Mouse (Mus musculus): ENCODE results near the gene Lig3. TPM values are rescaled to one million over a fixed set of nuclear protein-coding genes. Genes with fewer than 3 reads are reported as not detected.
A peak's percentile ranks its signal among the peaks of the same experiment; 100 is the strongest.

Lig3 gene
- total and polyA plus RNA-seq, 3 experiments, result 45.2 to 101 (median 45.7) TPM

DNA sequence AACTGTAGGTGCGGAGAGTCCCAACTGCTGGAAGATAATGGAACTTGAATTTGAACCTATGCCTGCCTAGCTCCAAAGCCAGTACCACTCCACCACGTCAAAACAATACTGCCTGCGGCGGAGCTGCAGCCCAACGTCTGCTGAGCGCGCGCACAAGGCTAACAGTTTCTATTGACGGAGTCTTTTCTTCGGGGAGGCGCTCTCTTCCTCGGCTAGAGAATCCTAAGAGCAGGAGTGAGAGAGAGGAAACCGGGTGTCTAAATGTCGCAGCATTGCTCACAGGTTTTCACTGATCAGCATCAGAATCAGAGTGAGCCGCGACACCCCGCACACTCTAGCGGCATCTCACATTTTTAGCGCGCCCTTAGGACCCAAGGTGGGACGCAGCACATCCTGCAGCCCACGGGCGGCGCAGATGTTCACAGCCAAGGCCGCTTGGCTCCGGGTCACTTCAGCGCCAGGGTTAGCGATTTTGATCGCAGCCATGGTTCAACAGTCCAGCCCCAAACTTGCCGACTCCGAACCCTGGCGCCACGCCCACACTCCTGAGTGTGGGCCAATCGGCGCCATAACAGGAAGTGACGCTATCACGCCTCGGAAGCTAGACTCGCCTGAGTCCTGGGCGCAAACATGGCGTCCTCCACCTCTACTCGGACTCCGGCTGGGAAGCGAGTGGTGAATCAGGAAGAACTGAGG is 17.0 kb upstream of the Lig3 start, which contains the start of the genes Cct6b and Zfp830:
TSS of gene Cct6b (minus strand) at position 580 of the 696 bp plus-strand sequence.
TSS of gene Zfp830 (plus strand) at position 604 of the 696 bp plus-strand sequence.
- Histone ChIP-seq H3K79me2 (replicated peaks; ENCODE audit: control insufficient read depth, extremely low read depth, insufficient read depth, poor library complexity, severe bottlenecking) (peaks cover 29% of the 10 kb centered on the region), H3K27ac (ENCODE audit: insufficient read depth, low read depth) (peak within 1 kb of the TSS; percentile 95), H3K4me3 (replicated peaks in 1 of 3; ENCODE audit: low read depth in 2 of 3, low read length in 2 of 3, poor library complexity in 1 of 3) (peak within 1 kb of the TSS; percentile 89 to 96 (median 91)), H3K4me2 (ENCODE audit: insufficient read depth, low read depth, poor library complexity, severe bottlenecking) (peak within 1 kb of the TSS; percentile 99), H3K9me3 (replicated peaks; ENCODE audit: low read length) (peaks cover 6% of the 10 kb centered on the region), H3K9ac (ENCODE audit: insufficient read depth, low read depth) (peak within 1 kb of the TSS; percentile 89), H3K27me3 (replicated peaks) (no peaks in the 10 kb centered on the region), H3K36me3 (replicated peaks in 1 of 2; ENCODE audit: control insufficient read depth in 1 of 2, insufficient read depth in 1 of 2, low read length in 1 of 2) (peaks cover 4 to 21% of the 10 kb centered on the region in 2 experiments), H3K4me1 (ENCODE audit: control insufficient read depth in 1 of 2, insufficient read depth in 2 of 2) (peaks cover 0 to 28% of the 10 kb centered on the region in 2 experiments; a peak in 2 of 4 replicates)
- dilution Hi-C loops (cut with MboI; ENCODE audit: extremely low pct_ligation_motif_present, extremely low pct_unique_long_range_greater_than_20kb, low sequenced_read_pairs), result no loop called here
- in situ Hi-C loops (cut with MboI; ENCODE audit: low pct_ligation_motif_present, low pct_unique_long_range_greater_than_20kb, low sequenced_read_pairs), result loop anchor here (25.0 kb wide), 1 partner anchor 423 kb away; the partner anchor contains the start of genes Slfn3 and Slfn4
- TF ChIP-seq PAX5 (IDR thresholded peaks at IDR 0.05; ENCODE audit: low read length) (no peak), TCF12 (IDR thresholded peaks at IDR 0.05; ENCODE audit: low read depth, low read length) (peak; percentile 94), IRF4 (IDR thresholded peaks at IDR 0.05; ENCODE audit: low read depth, low read length) (peak; percentile 98), ELF1 (IDR thresholded peaks at IDR 0.05; ENCODE audit: low read depth, low read length) (peak; percentile 84), POLR2A (IDR thresholded peaks at IDR 0.05; ENCODE audit: low read depth, low read length) (peak; percentile 99), NELFE (IDR thresholded peaks at IDR 0.05; ENCODE audit: low read depth, low read length) (peak; percentile 99), HCFC1 (IDR thresholded peaks at IDR 0.05; ENCODE audit: low read depth, low read length) (peak; percentile 82), MYC (IDR thresholded peaks at IDR 0.05; ENCODE audit: low read depth, low read length) (peak; percentile 58; the same call in 1 of the 2 replicates), ETS1 (conservative IDR thresholded peaks at IDR 0.05; ENCODE audit: low read depth, low read length) (no peak; the same call in 1 of the 2 replicates), JUN (IDR thresholded peaks at IDR 0.05; ENCODE audit: insufficient read depth, low read depth, low read length) (peak; percentile 82), RAD21 (IDR thresholded peaks at IDR 0.05; ENCODE audit: low read depth, low read length) (no peak), ZC3H11A (IDR thresholded peaks at IDR 0.05; ENCODE audit: low read depth, low read length) (no peak), USF2 (conservative IDR thresholded peaks at IDR 0.05; ENCODE audit: low read depth, low read length) (no peak), MAFK (IDR thresholded peaks at IDR 0.05; ENCODE audit: insufficient replicate concordance, low read length) (no peak), JUND (conservative IDR thresholded peaks at IDR 0.05; ENCODE audit: low read depth, low read length) (peak; percentile 86), SMC3 (IDR thresholded peaks at IDR 0.05; ENCODE audit: low read depth, low read length) (no peak), MAZ (IDR thresholded peaks at IDR 0.05; ENCODE audit: low read depth, low read length) (no peak), MXI1 (IDR thresholded peaks at IDR 0.05; ENCODE audit: low read depth, low read length) (peak; percentile 58; the same call in 1 of the 2 replicates), ZKSCAN1 (IDR thresholded peaks at IDR 0.05; ENCODE audit: borderline replicate concordance, low read depth, low read length) (no peak), KAT2A (IDR thresholded peaks at IDR 0.05; ENCODE audit: insufficient replicate concordance, low read length) (peak; percentile 66; the same call in 1 of the 2 replicates), E2F4 (IDR thresholded peaks at IDR 0.05; ENCODE audit: insufficient replicate concordance, low read depth, low read length) (peak; percentile 67; the same call in 1 of the 2 replicates), MAX (IDR thresholded peaks at IDR 0.05; ENCODE audit: low read length) (peak; percentile 46; the same call in 1 of the 2 replicates), SIN3A (IDR thresholded peaks at IDR 0.05; ENCODE audit: low read length) (peak; percentile 80), CHD2 (IDR thresholded peaks at IDR 0.05; ENCODE audit: low read length) (peak; percentile 5; the same call in 1 of the 2 replicates), CTCF (conservative IDR thresholded peaks at IDR 0.05 in 1 of 2, IDR thresholded peaks at IDR 0.05 in 1 of 2; ENCODE audit: low read depth in 2 of 2, low read length in 2 of 2) (no peak), RCOR1 (conservative IDR thresholded peaks at IDR 0.05; ENCODE audit: low read depth, low read length) (0 out of 2 replicates have a peak, but pooled peaks have one; percentile 59), UBTF (IDR thresholded peaks at IDR 0.05; ENCODE audit: low read depth, low read length) (peak; percentile 83; the same call in 1 of the 2 replicates), USF1 (IDR thresholded peaks at IDR 0.05; ENCODE audit: low read depth, low read length) (no peak), BHLHE40 (IDR thresholded peaks at IDR 0.05; ENCODE audit: low read depth, low read length) (peak; percentile 67; the same call in 1 of the 2 replicates), POLR2AphosphoS2 (IDR thresholded peaks at IDR 0.05; ENCODE audit: low read depth, low read length) (peak; percentile 93), TBP (conservative IDR thresholded peaks at IDR 0.05; ENCODE audit: low read depth, low read length) (peak; percentile 91), GABPA (IDR thresholded peaks at IDR 0.05; ENCODE audit: insufficient replicate concordance, low read depth, low read length) (no peak; the same call in 1 of the 2 replicates), EP300 (IDR thresholded peaks at IDR 0.05; ENCODE audit: low read length) (peak; percentile 56), CHD1 (IDR thresholded peaks at IDR 0.05; ENCODE audit: low read depth, low read length) (no peak), ZNF384 (IDR thresholded peaks at IDR 0.05; ENCODE audit: low read depth, low read length) (no peak), NRF1 (IDR thresholded peaks at IDR 0.05; ENCODE audit: low read depth, low read length) (peak; percentile 66), MEF2A (IDR thresholded peaks at IDR 0.05; ENCODE audit: borderline replicate concordance, low read depth, low read length) (peak; percentile 72; the same call in 1 of the 2 replicates), ZMIZ1 (IDR thresholded peaks at IDR 0.05; ENCODE audit: low read depth, low read length) (peak; percentile 95)
- peak; percentile 98 for DNase-seq (ENCODE audit: extremely low read depth)

Data from CH12.LX (cell line).